Mouse (Mus musculus): ENCODE data around the gene Zfyve21. TPM values are rescaled to one million over a fixed set of nuclear protein-coding genes. Genes with fewer than 3 reads are reported as not detected.

Gene Zfyve21
- 78.6 and 79.7 TPM in 2 replicates for polyA plus RNA-seq (2014; fragmentation: Nextera tagmentation; extraction: Ambion mirVana)

DNA sequence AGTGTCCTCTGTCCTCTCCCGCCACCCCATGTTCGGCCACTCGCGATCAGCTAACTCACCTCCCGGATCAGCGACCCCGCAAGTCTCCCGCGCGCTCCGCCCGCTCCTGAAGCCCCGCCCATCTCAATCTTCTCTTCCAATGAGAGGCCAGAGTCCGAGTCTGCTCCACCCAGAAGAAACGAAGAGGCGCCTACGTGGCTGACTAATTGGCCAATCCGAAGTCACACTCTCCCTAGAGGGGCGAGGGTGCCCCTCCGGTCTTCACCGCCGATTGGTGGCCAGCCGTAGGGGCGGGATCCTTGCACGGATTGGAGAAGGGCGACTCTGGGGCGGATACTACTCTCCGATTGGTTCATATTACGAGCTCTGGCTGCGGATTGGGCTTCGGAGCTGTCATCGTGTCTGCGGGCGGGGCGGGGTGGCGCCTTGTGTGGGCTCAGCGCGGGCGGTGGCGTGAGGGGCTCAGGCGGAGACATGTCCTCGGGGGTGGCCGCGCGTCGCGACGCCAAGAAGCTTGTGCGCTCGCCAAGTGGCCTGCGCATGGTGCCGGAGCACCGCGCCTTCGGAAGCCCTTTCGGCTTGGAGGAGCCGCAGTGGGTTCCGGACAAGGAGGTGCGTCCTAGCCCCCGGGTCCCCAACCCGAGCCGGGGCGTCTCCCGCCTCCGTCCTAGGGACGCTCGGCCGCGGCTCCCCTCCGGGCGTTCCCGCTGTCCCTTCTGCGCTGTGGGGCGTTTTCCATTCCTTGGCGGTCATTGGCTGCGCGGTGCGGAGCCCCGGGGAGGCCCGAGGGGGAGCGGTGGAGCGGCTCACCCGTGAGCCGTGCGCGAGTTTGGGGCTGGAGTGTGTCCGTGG is at the start of gene Zfyve21, which contains the start of gene Xrcc3:
Gene Zfyve21, plus strand, starts transcription at position 405 of the 852 bp plus-strand sequence.
Gene Xrcc3, minus strand, starts transcription at position 108 of the 852 bp plus-strand sequence.
- Histone ChIP-seq H3K4me3 (ENCODE audit: low read depth, low read length) (peak within 1 kb of the TSS; percentile 85), H3K27ac (replicated peaks; ENCODE audit: low read depth, low read length) (peak within 1 kb of the TSS; percentile 69), H3K4me1 (ENCODE audit: control insufficient read depth, insufficient read depth, low read length) (peaks cover 30% of the 10 kb centered on the region), H3K4me2 (ENCODE audit: low read depth, severe bottlenecking) (peak within 1 kb of the TSS; percentile 77), H3K9ac (ENCODE audit: low read length) (peak within 1 kb of the TSS; percentile 69), H3K36me3 (ENCODE audit: control insufficient read depth, insufficient read depth, low read length) (no peaks in the 10 kb centered on the region), H3K27me3 (ENCODE audit: control insufficient read depth, insufficient read depth, low read length) (no peaks in the 10 kb centered on the region), H3K9me3 (ENCODE audit: control insufficient read depth, low read length) (no peaks in the 10 kb centered on the region)
- under 1% methylated on average over 86 of the region's 87 CpGs for WGBS
- ATAC-seq (ENCODE audit: insufficient number of reproducible peaks, low FRiP score, low TSS enrichment, low read depth) (peak; percentile 99), DNase-seq (ENCODE audit: low spot score) (peak; percentile 98)

DNA sequence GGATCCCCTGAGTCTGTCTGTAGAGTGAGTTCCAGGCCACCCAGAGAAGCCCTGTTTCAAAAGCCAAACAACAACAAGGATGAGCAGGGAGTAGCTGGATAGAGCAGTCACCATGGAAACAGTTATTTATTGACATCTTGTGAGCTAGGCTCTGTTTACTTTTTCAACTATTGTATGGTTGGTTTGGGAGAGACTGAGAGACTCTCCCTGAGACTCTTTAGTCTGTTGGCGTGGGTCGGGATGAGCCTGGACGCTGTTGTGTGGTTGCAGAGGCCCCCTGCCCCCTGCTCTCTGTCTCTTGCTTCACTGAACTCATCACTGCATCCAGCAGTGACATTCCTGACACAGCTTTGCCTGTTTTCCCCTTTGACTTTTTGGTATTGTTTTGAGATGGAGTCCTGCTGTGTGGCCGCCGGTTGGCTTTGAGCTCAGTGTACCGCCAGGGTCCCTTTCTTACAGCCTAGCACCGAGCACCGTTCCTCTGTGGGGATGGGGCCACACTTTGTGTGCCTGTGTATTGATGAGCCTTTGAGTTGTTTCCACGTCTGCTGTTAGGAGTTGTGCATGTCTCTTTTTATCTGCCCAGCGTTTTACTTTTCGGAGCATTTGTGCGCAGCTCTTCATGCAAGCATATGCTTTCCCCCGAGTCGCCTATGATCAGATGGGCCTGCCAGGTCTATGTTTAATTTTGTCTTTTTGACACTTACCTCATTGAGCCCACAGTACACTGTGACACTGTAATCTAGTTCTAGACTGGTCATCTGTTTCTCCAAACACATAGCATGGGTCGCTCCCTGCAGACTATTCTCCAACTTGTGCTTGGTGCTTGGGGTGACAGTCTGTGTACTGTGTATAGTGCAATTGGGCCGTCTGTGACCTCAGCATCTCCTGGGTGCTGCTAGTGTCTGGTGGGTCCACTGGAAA is 47.4 kb upstream of the Zfyve21 start:
- Histone ChIP-seq H3K4me1 (ENCODE audit: control insufficient read depth, insufficient read depth, low read length) (no peaks in the 10 kb centered on the region), H3K9ac (ENCODE audit: low read length) (no peak overlapping the region), H3K36me3 (ENCODE audit: control insufficient read depth, insufficient read depth, low read length) (no peaks in the 10 kb centered on the region; the same call in 1 of the 2 replicates), H3K9me3 (ENCODE audit: control insufficient read depth, low read length) (no peaks in the 10 kb centered on the region), H3K4me2 (ENCODE audit: low read depth, severe bottlenecking) (no peak overlapping the region), H3K4me3 (ENCODE audit: low read depth, low read length) (no peak overlapping the region), H3K27me3 (ENCODE audit: control insufficient read depth, insufficient read depth, low read length) (no peaks in the 10 kb centered on the region), H3K27ac (replicated peaks; ENCODE audit: low read depth, low read length) (no peak overlapping the region)
- WGBS = 74% methylated on average over 16 of the region's 16 CpGs
- DNase-seq (ENCODE audit: low spot score) = no peak
- ATAC-seq (ENCODE audit: insufficient number of reproducible peaks, low FRiP score, low TSS enrichment, low read depth) = no peak

DNA sequence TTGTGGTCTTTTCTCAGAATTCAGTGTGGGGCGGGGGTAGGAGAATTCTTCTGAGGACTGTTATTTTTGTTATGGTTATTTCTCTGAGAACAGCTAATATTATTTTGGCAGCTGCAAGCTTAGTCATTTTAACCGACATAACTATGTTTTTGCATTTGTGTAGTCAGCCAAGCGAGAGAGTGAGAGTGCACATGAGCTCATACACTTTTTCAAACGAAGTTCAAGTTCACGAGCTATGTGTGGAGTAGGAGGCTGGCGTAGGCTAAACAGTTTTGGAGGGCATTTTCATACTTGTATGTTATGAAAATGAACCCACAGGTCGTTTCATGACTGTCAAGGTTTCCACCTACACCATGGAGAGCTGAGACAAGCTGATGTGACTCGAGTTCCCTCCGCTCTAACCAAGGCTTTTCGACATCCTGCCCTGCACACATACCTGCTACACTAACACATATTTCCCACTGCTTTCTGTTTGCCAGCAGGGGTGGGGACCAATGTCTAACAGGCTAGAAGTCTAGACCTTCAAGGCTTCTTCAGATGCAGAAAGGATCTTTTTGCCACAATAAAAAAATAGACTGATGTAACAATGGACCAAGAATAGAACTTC is 45.5 kb upstream of the Zfyve21 start:
- no peak for DNase-seq (ENCODE audit: low spot score)
- H3K27me3 ChIP-seq (ENCODE audit: control insufficient read depth, insufficient read depth, low read length) = no peaks in the 10 kb centered on the region
- WGBS = 97% methylated on average over 10 of the region's 10 CpGs
- H3K4me3 ChIP-seq (ENCODE audit: low read depth, low read length) = no peak overlapping the region
- no peak overlapping the region for H3K4me2 ChIP-seq (ENCODE audit: low read depth, severe bottlenecking)
- no peaks in the 10 kb centered on the region for H3K9me3 ChIP-seq (ENCODE audit: control insufficient read depth, low read length)
- peaks cover 10% of the 10 kb centered on the region for H3K36me3 ChIP-seq (ENCODE audit: control insufficient read depth, insufficient read depth, low read length)
- no peak overlapping the region for H3K9ac ChIP-seq (ENCODE audit: low read length)
- no peak overlapping the region for H3K27ac ChIP-seq (replicated peaks; ENCODE audit: low read depth, low read length)
- H3K4me1 ChIP-seq (ENCODE audit: control insufficient read depth, insufficient read depth, low read length) = no peaks in the 10 kb centered on the region
- no peak for ATAC-seq (ENCODE audit: insufficient number of reproducible peaks, low FRiP score, low TSS enrichment, low read depth)

DNA sequence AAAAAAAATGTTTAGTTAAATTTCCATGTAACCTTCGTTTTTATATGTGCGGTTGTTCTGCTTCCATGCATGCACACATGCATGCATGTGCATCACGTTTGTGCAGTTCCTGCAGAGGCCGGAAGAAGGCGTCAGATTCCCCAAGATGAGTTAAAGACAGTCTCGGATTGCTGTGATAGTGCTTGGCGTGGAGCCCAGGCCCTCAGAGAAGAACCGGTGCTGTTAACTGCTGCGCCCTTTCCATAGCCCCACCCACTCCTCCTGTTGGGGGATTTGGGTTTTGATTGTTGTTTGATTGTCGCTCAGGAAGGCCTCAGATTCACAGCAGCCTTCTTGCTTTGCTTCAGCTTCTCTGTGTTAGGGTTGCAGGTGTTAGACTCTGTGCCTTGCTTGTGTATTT is 44.7 kb upstream of the Zfyve21 start:
- Histone ChIP-seq H3K27me3 (ENCODE audit: control insufficient read depth, insufficient read depth, low read length) (no peaks in the 10 kb centered on the region), H3K27ac (replicated peaks; ENCODE audit: low read depth, low read length) (no peak overlapping the region), H3K36me3 (ENCODE audit: control insufficient read depth, insufficient read depth, low read length) (peaks cover 13% of the 10 kb centered on the region), H3K4me3 (ENCODE audit: low read depth, low read length) (no peak overlapping the region), H3K9ac (ENCODE audit: low read length) (no peak overlapping the region), H3K9me3 (ENCODE audit: control insufficient read depth, low read length) (no peaks in the 10 kb centered on the region), H3K4me2 (ENCODE audit: low read depth, severe bottlenecking) (no peak overlapping the region), H3K4me1 (ENCODE audit: control insufficient read depth, insufficient read depth, low read length) (no peaks in the 10 kb centered on the region)
- ATAC-seq (ENCODE audit: insufficient number of reproducible peaks, low FRiP score, low TSS enrichment, low read depth) (no peak), DNase-seq (ENCODE audit: low spot score) (no peak)
- 46% methylated on average over 10 of the region's 10 CpGs for WGBS

DNA sequence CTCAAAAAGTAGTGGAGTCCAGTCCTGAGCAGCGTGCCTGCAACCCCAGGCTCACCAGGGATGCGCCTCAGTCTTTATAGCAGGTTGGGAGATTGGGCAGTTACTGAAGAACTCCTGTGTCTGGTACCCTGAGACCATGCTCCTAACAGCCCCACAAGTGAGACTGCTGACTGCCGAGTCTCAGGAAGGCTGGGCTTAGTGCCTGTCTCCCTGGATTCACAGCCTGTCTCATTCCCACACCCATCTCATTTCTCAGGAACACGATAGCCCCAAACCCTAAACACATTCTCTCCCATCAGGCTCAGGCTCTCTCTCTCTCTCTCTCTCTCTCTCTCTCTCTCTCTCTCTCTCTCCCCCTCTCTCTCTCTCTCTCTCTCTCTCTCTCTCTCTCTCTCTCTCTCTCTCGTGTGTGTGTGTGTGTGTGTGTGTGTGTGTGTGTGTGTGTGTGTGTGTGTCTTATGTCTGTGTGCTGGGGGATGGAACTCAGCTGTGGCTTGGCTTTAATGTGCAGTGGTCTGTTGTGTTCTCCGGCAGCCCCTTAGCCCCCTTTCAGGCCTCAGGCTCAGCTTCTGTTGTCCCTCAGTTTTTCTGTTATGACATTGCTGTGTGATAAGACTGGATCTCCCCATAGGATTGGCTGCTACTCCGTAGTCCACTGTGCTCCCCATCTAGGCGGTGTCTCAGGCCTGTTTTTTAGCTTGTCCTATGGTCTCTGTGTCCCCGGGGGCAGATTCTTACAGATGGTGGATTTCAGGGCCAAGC is 44.0 kb upstream of the Zfyve21 start:
- no peak overlapping the region for H3K9ac ChIP-seq (ENCODE audit: low read length)
- no peak overlapping the region for H3K4me3 ChIP-seq (ENCODE audit: low read depth, low read length)
- H3K27ac ChIP-seq (replicated peaks; ENCODE audit: low read depth, low read length) = no peak overlapping the region
- H3K4me1 ChIP-seq (ENCODE audit: control insufficient read depth, insufficient read depth, low read length) = no peaks in the 10 kb centered on the region
- WGBS = 78% methylated on average over 8 of the region's 9 CpGs
- ATAC-seq (ENCODE audit: insufficient number of reproducible peaks, low FRiP score, low TSS enrichment, low read depth) = no peak
- peaks cover 18% of the 10 kb centered on the region for H3K36me3 ChIP-seq (ENCODE audit: control insufficient read depth, insufficient read depth, low read length)
- no peaks in the 10 kb centered on the region for H3K27me3 ChIP-seq (ENCODE audit: control insufficient read depth, insufficient read depth, low read length)
- no peak for DNase-seq (ENCODE audit: low spot score)
- H3K9me3 ChIP-seq (ENCODE audit: control insufficient read depth, low read length) = no peaks in the 10 kb centered on the region
- no peak overlapping the region for H3K4me2 ChIP-seq (ENCODE audit: low read depth, severe bottlenecking)

DNA sequence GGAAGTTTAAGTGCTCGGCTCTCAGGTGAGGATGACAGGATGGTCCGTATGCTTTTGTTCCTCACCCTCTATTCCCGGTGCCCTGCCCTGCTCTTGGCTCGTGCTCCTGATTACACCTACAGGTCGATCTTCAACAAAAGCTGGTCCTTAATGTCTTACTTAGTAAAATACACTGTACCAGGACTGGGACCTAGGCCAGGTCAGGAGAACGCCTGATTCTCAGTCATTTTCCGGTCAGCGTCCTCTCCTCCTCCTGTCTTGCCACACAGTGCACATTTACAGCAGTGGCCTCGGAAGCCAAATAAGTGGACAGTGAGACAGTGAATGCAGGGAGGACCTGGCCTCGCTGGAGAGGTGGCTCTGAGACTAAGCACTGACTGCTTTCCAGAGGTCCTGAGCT is 43.3 kb upstream of the Zfyve21 start:
- DNase-seq (ENCODE audit: low spot score) (no peak), ATAC-seq (ENCODE audit: insufficient number of reproducible peaks, low FRiP score, low TSS enrichment, low read depth) (no peak)
- Histone ChIP-seq H3K4me2 (ENCODE audit: low read depth, severe bottlenecking) (no peak overlapping the region), H3K4me3 (ENCODE audit: low read depth, low read length) (no peak overlapping the region), H3K9ac (ENCODE audit: low read length) (no peak overlapping the region), H3K27me3 (ENCODE audit: control insufficient read depth, insufficient read depth, low read length) (no peaks in the 10 kb centered on the region), H3K27ac (replicated peaks; ENCODE audit: low read depth, low read length) (no peak overlapping the region), H3K4me1 (ENCODE audit: control insufficient read depth, insufficient read depth, low read length) (no peaks in the 10 kb centered on the region), H3K9me3 (ENCODE audit: control insufficient read depth, low read length) (no peaks in the 10 kb centered on the region), H3K36me3 (ENCODE audit: control insufficient read depth, insufficient read depth, low read length) (peaks cover 18% of the 10 kb centered on the region)
- WGBS = 89% methylated on average over 10 of the region's 10 CpGs

DNA sequence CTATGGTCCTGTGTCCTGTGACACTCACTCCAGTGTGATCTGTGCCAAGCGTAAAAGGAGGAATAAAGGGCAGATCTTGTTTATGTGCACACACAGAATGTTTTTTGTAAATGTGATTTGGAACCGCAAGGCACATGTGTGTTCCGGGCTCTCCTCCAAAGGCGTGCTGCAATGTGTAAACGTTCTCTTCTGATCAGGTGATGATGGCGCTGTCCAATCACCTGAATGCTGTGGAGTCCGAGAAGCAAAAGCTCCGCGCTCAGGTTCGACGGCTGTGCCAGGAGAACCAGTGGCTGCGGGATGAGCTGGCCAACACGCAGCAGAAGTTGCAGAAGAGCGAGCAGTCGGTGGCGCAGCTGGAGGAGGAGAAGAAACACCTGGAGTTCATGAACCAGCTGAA is 39.8 kb upstream of the Zfyve21 start:
- WGBS = 90% methylated on average over 16 of the region's 16 CpGs
- no peak for ATAC-seq (ENCODE audit: insufficient number of reproducible peaks, low FRiP score, low TSS enrichment, low read depth)
- no peak overlapping the region for H3K4me3 ChIP-seq (ENCODE audit: low read depth, low read length)

More for the DNA sequence above, 39.8 kb upstream of the Zfyve21 start:
- Histone ChIP-seq H3K27me3 (ENCODE audit: control insufficient read depth, insufficient read depth, low read length) (no peaks in the 10 kb centered on the region), H3K9ac (ENCODE audit: low read length) (no peak overlapping the region), H3K4me1 (ENCODE audit: control insufficient read depth, insufficient read depth, low read length) (no peaks in the 10 kb centered on the region), H3K9me3 (ENCODE audit: control insufficient read depth, low read length) (no peaks in the 10 kb centered on the region), H3K4me2 (ENCODE audit: low read depth, severe bottlenecking) (no peak overlapping the region), H3K27ac (replicated peaks; ENCODE audit: low read depth, low read length) (no peak overlapping the region), H3K36me3 (ENCODE audit: control insufficient read depth, insufficient read depth, low read length) (peaks cover 36% of the 10 kb centered on the region)
- DNase-seq (ENCODE audit: low spot score) = no peak
